Mouse (Mus musculus) intestine, embryonic 16.5 days (tissue): Measurements from ENCODE around the gene Bod1l. TPM values are rescaled to one million over a fixed set of nuclear protein-coding genes. Genes with fewer than 3 reads are reported as not detected.

Source experiments
- ATAC-seq: fragments of 200-750 bp; cut with Nextera tagmentation; 2 replicates; pipeline ENCODE4 v1.8.0; 2017; ENCODE audit warnings: moderate TSS enrichment, moderate library complexity
- H3K27ac ChIP-seq: fragments of 300-500 bp; sonication (generic); 2 replicates; pipeline ENCODE4 v1.5.1; 2014; ENCODE audit warnings: mild to moderate bottlenecking, low read length
- H3K27me3 ChIP-seq: fragments of 300-500 bp; sonication (generic); replicated peaks from 2 replicates; pipeline ENCODE4 v1.6.1; 2014; ENCODE audit warnings: low read length, control low read depth, mixed read lengths; ENCODE audit not compliant: control insufficient read depth, insufficient read depth
- H3K36me3 ChIP-seq: fragments of 300-500 bp; sonication (generic); 2 replicates; pipeline ENCODE4 v1.6.1; 2014; ENCODE audit warnings: low read length, control low read depth; ENCODE audit not compliant: control insufficient read depth, insufficient read depth
- H3K4me1 ChIP-seq: fragments of 300-500 bp; sonication (generic); 2 replicates; pipeline ENCODE4 v1.6.1; 2014; ENCODE audit warnings: low read length, control low read depth, mixed read lengths; ENCODE audit not compliant: control insufficient read depth, insufficient read depth
- H3K4me2 ChIP-seq: fragments of 300-500 bp; sonication (generic); 2 replicates; pipeline ENCODE4 v1.6.1; 2014; ENCODE audit warnings: low read depth, low read length, control low read depth
- H3K4me3 ChIP-seq: fragments of 300-500 bp; sonication (generic); 2 replicates; pipeline ENCODE4 v1.5.1; 2014; ENCODE audit warnings: mild to moderate bottlenecking, low read length
- H3K9ac ChIP-seq: fragments of 300-500 bp; sonication (generic); 2 replicates; pipeline ENCODE4 v1.6.1; 2014; ENCODE audit warnings: low read depth, low read length
- H3K9me3 ChIP-seq: fragments of 300-500 bp; sonication (generic); 2 replicates; pipeline ENCODE4 v1.6.1; 2016; ENCODE audit warnings: low read length, control low read depth; ENCODE audit not compliant: control insufficient read depth
- WGBS: fragments of 180-500 bp; shearing (Covaris S2); extraction: QIAGEN DNeasy Blood & Tissue Kit; methylation state at CpG from one replicate; pipeline ENCODE4 v1.1.7; 2014; 5-methylcytosine and 5-hydroxymethylcytosine counted together
- polyA plus RNA-seq: library from polyadenylated mRNA; unstranded; fragments of >200 nt; fragmentation: Nextera tagmentation; extraction: Ambion mirVana; gene quantifications from 2 replicates; pipeline ENCODE4 v1.2.1, GENCODE M21; 2015

Bod1l gene
- polyA plus RNA-seq: 8.3 and 13.8 TPM in 2 replicates

DNA sequence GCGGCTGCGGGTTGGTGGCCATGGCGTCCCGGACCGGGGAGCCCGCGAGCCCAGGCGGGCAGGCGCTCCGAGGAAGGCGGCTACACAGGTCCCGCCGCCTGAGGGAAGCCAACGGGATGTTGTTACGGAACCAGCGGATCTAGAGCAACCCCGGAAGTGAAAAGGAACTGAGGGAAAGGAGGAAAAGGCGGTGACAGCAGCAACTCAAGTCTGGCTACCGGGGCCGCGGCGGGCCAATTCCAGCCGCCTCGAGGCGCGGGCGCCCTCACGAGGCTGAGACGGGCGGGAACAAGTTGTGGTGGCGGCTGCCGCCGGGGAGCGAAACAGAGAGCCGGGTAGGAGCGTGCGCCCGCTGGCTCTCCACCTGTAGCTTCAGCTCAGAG lies at the start of gene Bod1l:
Gene Bod1l (minus strand): TSS at position 169 of the 383 bp plus-strand sequence.
- peak; percentile 97 for ATAC-seq
- Histone ChIP-seq H3K4me2 (peak within 1 kb of the TSS; percentile 75), H3K4me1 (peaks cover 7% of the 10 kb centered on the region; the same call in 1 of the 2 replicates), H3K4me3 (peak within 1 kb of the TSS; percentile 82), H3K36me3 (no peaks in the 10 kb centered on the region), H3K9me3 (no peaks in the 10 kb centered on the region), H3K27me3 (no peaks in the 10 kb centered on the region), H3K9ac (peak within 1 kb of the TSS; percentile 85), H3K27ac (peak within 1 kb of the TSS; percentile 78)
- 0% methylated on average over 38 of the region's 38 CpGs for WGBS

- Histone ChIP-seq H3K4me1 (no peaks in the 10 kb centered on the region), H3K4me2 (no peak overlapping the region), H3K36me3 (no peaks in the 10 kb centered on the region), H3K27ac (no peak overlapping the region), H3K9me3 (no peaks in the 10 kb centered on the region), H3K9ac (no peak overlapping the region), H3K27me3 (no peaks in the 10 kb centered on the region), H3K4me3 (no peak overlapping the region)
- ATAC-seq: no peak
- 61% methylated on average over 6 of the region's 6 CpGs for WGBS
Observed at GRCm38 (mm10) chr5:41893351-41893750, 49.2 kb upstream of the Bod1l start.

GRCm38 (mm10) chr5:41890871-41891270 lies 46.8 kb upstream of the Bod1l start:
- Histone ChIP-seq H3K36me3 (no peaks in the 10 kb centered on the region), H3K27me3 (no peaks in the 10 kb centered on the region), H3K4me1 (no peaks in the 10 kb centered on the region), H3K9ac (no peak overlapping the region), H3K4me3 (no peak overlapping the region), H3K9me3 (no peaks in the 10 kb centered on the region), H3K4me2 (no peak overlapping the region), H3K27ac (no peak overlapping the region)
- 64% methylated on average over 5 of the region's 5 CpGs for WGBS
- ATAC-seq: no peak

GRCm38 (mm10) chr5:41889245-41889849 lies 45.2 kb upstream of the Bod1l start:
- H3K9me3 ChIP-seq: no peaks in the 10 kb centered on the region
- WGBS: 84% methylated on average over 8 of the region's 8 CpGs
- no peak overlapping the region for H3K9ac ChIP-seq
- H3K27me3 ChIP-seq: no peaks in the 10 kb centered on the region
- no peak overlapping the region for H3K27ac ChIP-seq
- no peak overlapping the region for H3K4me2 ChIP-seq
- no peak overlapping the region for H3K4me3 ChIP-seq
- no peak for ATAC-seq
- no peaks in the 10 kb centered on the region for H3K36me3 ChIP-seq
- H3K4me1 ChIP-seq: no peaks in the 10 kb centered on the region

- Histone ChIP-seq H3K36me3 (no peaks in the 10 kb centered on the region), H3K9me3 (no peaks in the 10 kb centered on the region), H3K9ac (no peak overlapping the region), H3K27me3 (no peaks in the 10 kb centered on the region), H3K4me2 (no peak overlapping the region), H3K27ac (no peak overlapping the region), H3K4me1 (no peaks in the 10 kb centered on the region), H3K4me3 (no peak overlapping the region)
- 57% methylated on average over 3 of the region's 3 CpGs for WGBS
- ATAC-seq: no peak
Observed at GRCm38 (mm10) chr5:41888834-41889233, 44.7 kb upstream of the Bod1l start.

- 13% methylated on average over 4 of the region's 4 CpGs for WGBS
- H3K4me1 ChIP-seq: no peaks in the 10 kb centered on the region
- ATAC-seq: no peak
Observed at GRCm38 (mm10) chr5:41887738-41888137, 43.6 kb upstream of the Bod1l start.

GRCm38 (mm10) chr5:41884563-41884962 lies 40.4 kb upstream of the Bod1l start:
- Histone ChIP-seq H3K4me1 (no peaks in the 10 kb centered on the region), H3K36me3 (no peaks in the 10 kb centered on the region), H3K9me3 (no peaks in the 10 kb centered on the region), H3K27me3 (no peaks in the 10 kb centered on the region), H3K4me2 (no peak overlapping the region), H3K27ac (no peak overlapping the region), H3K4me3 (no peak overlapping the region), H3K9ac (no peak overlapping the region)
- ATAC-seq: no peak
- WGBS: 19% methylated on average over 12 of the region's 12 CpGs

More at GRCm38 (mm10) chr5:41887738-41888137, 43.6 kb upstream of the Bod1l start:
- Histone ChIP-seq H3K9me3 (no peaks in the 10 kb centered on the region), H3K27ac (no peak overlapping the region), H3K4me3 (no peak overlapping the region), H3K9ac (no peak overlapping the region), H3K4me2 (no peak overlapping the region), H3K27me3 (no peaks in the 10 kb centered on the region), H3K36me3 (no peaks in the 10 kb centered on the region)

DNA sequence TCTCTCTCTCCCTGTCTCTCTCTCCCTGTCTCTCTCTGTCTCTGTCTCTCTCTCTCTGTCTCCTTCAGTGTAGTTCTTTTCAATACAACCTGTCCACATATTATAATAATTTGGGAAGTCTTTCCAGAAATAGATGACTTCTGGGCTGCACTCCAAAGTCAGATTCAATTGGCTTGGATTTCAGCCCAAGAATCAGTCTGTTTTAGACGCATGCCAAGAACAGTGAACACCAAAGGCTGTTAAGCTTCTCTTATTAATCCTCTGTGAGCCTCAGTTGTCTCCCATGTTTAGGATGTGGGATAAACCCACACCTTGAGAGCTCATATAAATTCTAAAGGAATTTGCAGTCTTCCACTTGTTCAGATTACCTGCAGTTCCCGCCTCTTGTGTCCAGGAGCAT lies 27.0 kb upstream of the Bod1l start:
- H3K27ac ChIP-seq: no peak overlapping the region
- no peak overlapping the region for H3K4me2 ChIP-seq
- ATAC-seq: no peak
- no peaks in the 10 kb centered on the region for H3K36me3 ChIP-seq
- no peaks in the 10 kb centered on the region for H3K27me3 ChIP-seq
- H3K9ac ChIP-seq: no peak overlapping the region
- no peaks in the 10 kb centered on the region for H3K4me1 ChIP-seq
- H3K9me3 ChIP-seq: no peaks in the 10 kb centered on the region
- H3K4me3 ChIP-seq: no peak overlapping the region
- 68% methylated on average over 2 of the region's 2 CpGs for WGBS

DNA sequence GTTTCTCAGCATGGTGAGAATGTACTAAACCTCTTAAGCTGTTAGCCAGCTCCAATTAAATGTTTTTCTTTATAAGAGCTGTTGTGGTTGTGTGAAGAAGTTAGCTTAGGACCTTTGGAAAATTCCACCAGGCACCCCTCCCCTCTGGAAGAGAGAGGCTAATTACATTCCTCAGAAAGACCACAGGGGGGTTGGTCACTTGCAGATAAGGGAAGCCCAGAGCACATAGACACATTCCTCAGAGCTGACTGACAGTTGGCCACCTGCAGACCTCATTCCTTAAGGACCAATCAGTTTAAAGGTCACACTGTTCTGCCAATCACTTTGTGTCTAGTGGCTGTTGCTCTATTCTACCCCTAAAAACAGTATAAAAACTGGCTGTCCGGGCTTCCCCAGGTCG lies 11.7 kb upstream of the Bod1l start:
- no peak for ATAC-seq
- no peak overlapping the region for H3K9ac ChIP-seq
- H3K27me3 ChIP-seq: no peaks in the 10 kb centered on the region
- H3K4me2 ChIP-seq: no peak overlapping the region
- WGBS: 100% methylated on average over 2 of the region's 2 CpGs
- no peak overlapping the region for H3K27ac ChIP-seq
- H3K36me3 ChIP-seq: no peaks in the 10 kb centered on the region
- no peaks in the 10 kb centered on the region for H3K4me1 ChIP-seq
- no peak overlapping the region for H3K4me3 ChIP-seq
- no peaks in the 10 kb centered on the region for H3K9me3 ChIP-seq

DNA sequence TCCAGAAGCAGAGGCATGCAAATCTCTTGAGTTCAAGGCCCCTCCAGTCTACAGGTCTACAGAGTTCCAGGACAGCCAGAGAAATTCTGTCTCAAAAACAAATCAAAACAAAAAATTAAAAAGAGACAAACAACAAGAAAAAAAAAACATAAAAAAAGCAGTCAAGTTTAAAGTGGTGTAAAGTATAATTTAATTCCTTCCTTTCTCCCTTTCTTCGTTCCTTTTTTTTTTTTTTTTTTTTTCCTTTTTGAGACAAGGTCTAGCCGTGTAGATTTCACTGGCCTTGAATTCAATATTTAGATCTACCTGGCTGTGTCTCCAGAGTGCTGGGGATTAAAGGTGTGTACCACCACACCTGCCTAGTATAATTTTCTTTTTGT lies 1.4 kb upstream of the Bod1l start:
- H3K9me3 ChIP-seq: no peaks in the 10 kb centered on the region
- peak overlapping the region; percentile 68 for H3K4me2 ChIP-seq
- H3K27me3 ChIP-seq: no peaks in the 10 kb centered on the region
- H3K9ac ChIP-seq: peak overlapping the region; percentile 63
- WGBS: 63% methylated on average over 2 of the region's 2 CpGs
- H3K4me3 ChIP-seq: peak overlapping the region; percentile 82
- ATAC-seq: no peak
- no peaks in the 10 kb centered on the region for H3K36me3 ChIP-seq
- no peak overlapping the region for H3K27ac ChIP-seq
- H3K4me1 ChIP-seq: peaks cover 7% of the 10 kb centered on the region; the same call in 1 of the 2 replicates
